Mouse (Mus musculus) bone marrow, adult 2 months (tissue): ENCODE results near the gene Dpf2. TPM values are rescaled to one million over a fixed set of nuclear protein-coding genes. Genes with fewer than 3 reads are reported as not detected.
"Not testable (repeated sequence)": the region's sequence is repeated elsewhere in the genome, so short reads cannot be mapped to it uniquely, and the experiment has no call there.

Experiments used
- H3K27ac ChIP-seq: fragments of 200-500 bp; 2 replicates; pipeline ENCODE4 v1.5.1; 2012; ENCODE audit warnings: low read depth, mild to moderate bottlenecking, control low read depth, inconsistent platforms, low read length; ENCODE audit not compliant: control insufficient read depth, poor library complexity, insufficient read depth
- H3K4me1 ChIP-seq: fragments of 200-500 bp; 2 replicates; pipeline ENCODE4 v1.6.1; 2011; ENCODE audit warnings: low read length; ENCODE audit not compliant: control insufficient read depth, insufficient read depth
- H3K4me3 ChIP-seq: fragments of 200-500 bp; replicated peaks from 2 replicates; pipeline ENCODE3; 2011; ENCODE audit warnings: mild to moderate bottlenecking, low read depth, low read length, control low read depth; ENCODE audit not compliant: control insufficient read depth
- CTCF ChIP-seq: fragments of 200-500 bp; IDR thresholded peaks from 2 replicates; pipeline ENCODE4 v1.5.1; 2011; ENCODE audit warnings: low read length, control low read depth; ENCODE audit not compliant: control insufficient read depth, insufficient read depth
- POLR2A ChIP-seq: fragments of 200-500 bp; IDR thresholded peaks from 2 replicates; pipeline ENCODE4 v1.6.1; 2011; ENCODE audit warnings: low read depth, mild to moderate bottlenecking, control low read depth, low read length, borderline replicate concordance; ENCODE audit not compliant: control insufficient read depth
- WGBS: fragments of 180-500 bp; shearing (Covaris S2); methylation state at CpG from one replicate; pipeline ENCODE4 v1.1.7; 2018; 5-methylcytosine and 5-hydroxymethylcytosine counted together
- polyA plus RNA-seq: library from polyadenylated mRNA; stranded (reverse); fragments of >200 nt; gene quantifications from 2 replicates; pipeline ENCODE4 v1.2.4, GENCODE M21; 2011; ENCODE audit warnings: low replicate concordance; ENCODE audit not compliant: missing spikeins, insufficient read depth, insufficient read length

Dpf2 gene
- polyA plus RNA-seq, 1 experiment: 60.8 TPM

DNA sequence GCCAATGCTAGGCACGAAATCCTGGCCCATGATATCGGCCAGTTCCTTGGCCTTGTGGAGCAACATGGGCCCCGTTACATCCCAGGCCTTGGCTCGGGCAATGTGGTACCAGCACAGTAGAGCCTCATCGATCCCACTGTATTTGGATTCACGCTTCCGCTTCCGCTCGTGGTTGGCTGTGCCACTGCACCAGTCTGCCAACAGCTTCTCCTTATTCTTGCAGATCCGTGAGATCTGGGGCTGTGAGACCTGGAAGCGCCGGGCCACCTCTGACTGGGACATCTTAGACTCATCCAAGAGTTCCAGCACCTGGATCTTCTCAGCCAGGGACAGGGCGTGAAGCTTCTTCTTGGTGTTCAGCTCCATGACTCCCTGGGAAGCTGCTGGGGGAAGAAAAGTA lies 20.1 kb downstream of the Dpf2 start:
- no peak overlapping the region for H3K4me3 ChIP-seq
- 92% methylated on average over 13 of the region's 13 CpGs for WGBS
- no peaks in the 10 kb centered on the region; the same call in 1 of the 2 replicates for H3K4me1 ChIP-seq
- H3K27ac ChIP-seq: no peak overlapping the region; the same call in 1 of the 2 replicates
- TF ChIP-seq CTCF: no peak
- no peak for TF ChIP-seq POLR2A

DNA sequence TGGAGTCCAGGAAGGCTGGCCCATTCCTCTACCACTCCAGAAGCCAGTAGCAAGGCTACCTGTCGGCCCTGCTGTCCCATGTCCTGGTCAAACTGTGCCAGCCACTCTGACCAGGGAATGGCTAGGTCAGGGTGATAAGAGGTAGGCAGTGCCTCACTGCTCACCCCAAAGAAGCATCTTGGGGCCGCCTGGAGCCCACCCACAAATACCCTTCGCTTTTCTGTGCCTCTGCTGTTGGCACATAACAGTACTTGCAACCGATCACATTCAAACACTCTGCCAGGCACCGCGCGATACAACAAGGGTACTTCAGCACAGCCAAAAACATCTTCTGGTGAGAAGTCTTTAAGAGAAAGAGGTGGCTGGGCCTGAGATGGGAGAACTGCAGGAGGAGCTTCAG lies 20.5 kb downstream of the Dpf2 start:
- Histone ChIP-seq H3K4me3 (no peak overlapping the region), H3K4me1 (no peaks in the 10 kb centered on the region; the same call in 1 of the 2 replicates), H3K27ac (no peak overlapping the region)
- TF ChIP-seq CTCF: no peak
- TF ChIP-seq POLR2A: no peak
- WGBS: 96% methylated on average over 7 of the region's 7 CpGs

DNA sequence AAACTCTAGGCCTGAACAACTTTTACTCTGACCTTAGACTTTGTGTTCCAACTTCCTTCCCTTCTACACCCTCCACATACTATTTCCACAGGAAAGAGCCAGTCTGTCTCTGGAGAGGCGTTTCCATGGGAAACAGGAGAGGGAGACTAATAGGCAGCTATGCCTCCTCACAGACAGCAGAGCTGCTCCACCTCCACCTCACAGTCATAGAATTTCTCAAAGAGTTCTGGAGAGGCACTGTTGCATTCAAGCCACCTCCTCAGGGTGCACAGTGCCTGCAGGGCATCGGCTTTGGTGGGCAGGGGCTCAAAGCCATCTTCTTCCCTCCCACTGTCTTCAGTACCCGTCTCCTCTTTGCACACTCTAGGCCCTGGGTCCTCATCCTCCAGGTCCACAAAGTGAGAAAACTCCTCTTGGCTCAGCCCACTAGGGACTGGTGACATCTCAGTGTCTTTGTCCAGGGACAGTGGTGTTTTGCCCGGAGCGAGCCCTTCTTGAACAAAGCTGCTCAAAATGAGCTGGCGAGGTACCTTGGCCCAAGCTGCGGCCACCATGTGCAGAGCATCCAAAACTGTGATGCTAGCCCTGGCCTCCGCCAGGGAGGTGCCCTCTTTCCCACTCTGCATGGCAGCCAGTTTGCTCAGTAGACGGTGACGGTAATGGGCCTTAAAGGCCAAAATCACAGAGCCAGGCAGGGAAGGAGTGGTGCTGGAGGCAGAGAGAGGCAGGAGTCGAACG lies 21.1 kb downstream of the Dpf2 start:
- Histone ChIP-seq H3K27ac (no peak overlapping the region), H3K4me3 (no peak overlapping the region), H3K4me1 (no peaks in the 10 kb centered on the region; the same call in 1 of the 2 replicates)
- 92% methylated on average over 12 of the region's 12 CpGs for WGBS
- TF ChIP-seq CTCF (no peak), POLR2A (no peak)

DNA sequence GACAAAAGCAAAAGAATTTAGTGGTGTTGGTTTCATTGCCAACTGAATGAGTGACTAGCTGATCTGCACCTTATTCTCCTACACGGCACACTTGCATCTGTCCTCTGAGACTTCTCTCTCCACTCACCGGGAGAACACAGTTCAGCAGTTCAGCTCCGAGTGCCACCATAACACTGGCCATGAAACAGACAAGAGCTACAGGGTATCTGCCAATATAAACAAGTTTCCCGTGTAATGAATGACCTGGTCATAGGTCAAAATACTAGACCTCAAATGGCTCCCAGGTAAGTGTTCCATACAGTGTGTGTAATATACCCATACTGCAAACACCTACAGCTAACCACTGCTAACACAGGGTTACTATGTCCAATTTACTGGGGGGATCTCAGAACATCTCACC lies 23.6 kb downstream of the Dpf2 start:
- Histone ChIP-seq H3K4me3 (no peak overlapping the region), H3K4me1 (no peaks in the 10 kb centered on the region; the same call in 1 of the 2 replicates), H3K27ac (no peak overlapping the region)
- no peak for TF ChIP-seq CTCF
- TF ChIP-seq POLR2A: no peak
- WGBS: 86% methylated on average over 4 of the region's 4 CpGs

DNA sequence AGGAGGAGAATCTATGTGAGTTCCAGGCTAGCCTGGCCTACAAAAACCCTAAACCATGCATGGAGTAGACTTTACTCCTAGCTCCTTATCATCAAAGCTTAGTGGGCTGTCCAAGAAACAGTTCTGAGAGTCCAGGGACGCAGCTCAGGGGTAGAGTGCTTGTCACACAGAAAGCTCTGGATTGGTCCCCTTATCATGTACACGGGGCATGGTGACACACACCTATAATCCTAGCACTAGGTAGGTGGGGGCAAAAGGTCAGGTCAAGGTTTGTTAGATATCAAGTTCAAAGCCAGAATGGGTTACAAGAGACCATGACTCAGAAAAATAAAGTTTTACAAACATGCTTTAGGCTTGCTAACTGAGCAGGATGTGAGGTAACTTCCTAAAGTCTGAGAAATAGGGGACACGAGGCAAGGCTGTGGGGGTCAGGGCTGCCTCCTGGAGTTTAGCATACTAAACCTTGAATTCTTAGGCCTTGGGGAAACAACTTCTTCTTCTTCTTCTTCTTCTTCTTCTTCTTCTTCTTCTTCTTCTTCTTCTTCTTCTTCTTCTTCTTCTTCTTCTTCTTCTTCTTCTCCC lies 25.5 kb downstream of the Dpf2 start:
- H3K27ac ChIP-seq: peak overlapping the region; percentile 31; the same call in 1 of the 2 replicates
- 27% methylated on average over 3 of the region's 3 CpGs for WGBS
- H3K4me3 ChIP-seq: no peak overlapping the region
- no peak for TF ChIP-seq CTCF
- TF ChIP-seq POLR2A: no peak
- no peaks in the 10 kb centered on the region; the same call in 1 of the 2 replicates for H3K4me1 ChIP-seq

DNA sequence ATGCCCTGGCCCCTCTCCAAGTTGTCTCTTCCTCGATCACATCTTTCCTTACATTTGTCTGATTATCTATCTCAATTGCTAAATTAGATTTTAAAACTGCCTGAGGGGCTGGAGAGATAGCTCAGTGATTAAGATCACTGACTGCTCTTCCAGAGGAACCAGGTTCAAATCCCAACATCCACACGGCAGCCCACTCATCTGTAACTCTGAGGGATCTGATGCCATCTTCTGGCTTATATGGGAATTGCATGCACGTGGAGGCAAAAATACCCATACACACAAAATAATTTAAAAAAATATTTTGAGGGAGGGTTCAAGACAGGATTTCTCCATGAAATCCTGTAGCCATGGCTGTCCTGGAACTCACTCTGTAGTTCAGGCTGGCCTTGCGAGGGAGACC lies 27.0 kb downstream of the Dpf2 start:
- TF ChIP-seq CTCF (peak; percentile 22; the same call in 1 of the 2 replicates), POLR2A (no peak)
- H3K4me1 ChIP-seq: no peaks in the 10 kb centered on the region; the same call in 1 of the 2 replicates
- WGBS: 68% methylated on average over 4 of the region's 4 CpGs
- H3K27ac ChIP-seq: no peak overlapping the region
- H3K4me3 ChIP-seq: no peak overlapping the region

GRCm38 (mm10) chr19:5883935-5884334 lies 28.9 kb downstream of the Dpf2 start:
- no peak overlapping the region for H3K27ac ChIP-seq
- no peak overlapping the region for H3K4me3 ChIP-seq
- 61% methylated on average over 1 of the region's 1 CpGs for WGBS
- no peaks in the 10 kb centered on the region; the same call in 1 of the 2 replicates for H3K4me1 ChIP-seq
- TF ChIP-seq CTCF (no peak), POLR2A (no peak)

DNA sequence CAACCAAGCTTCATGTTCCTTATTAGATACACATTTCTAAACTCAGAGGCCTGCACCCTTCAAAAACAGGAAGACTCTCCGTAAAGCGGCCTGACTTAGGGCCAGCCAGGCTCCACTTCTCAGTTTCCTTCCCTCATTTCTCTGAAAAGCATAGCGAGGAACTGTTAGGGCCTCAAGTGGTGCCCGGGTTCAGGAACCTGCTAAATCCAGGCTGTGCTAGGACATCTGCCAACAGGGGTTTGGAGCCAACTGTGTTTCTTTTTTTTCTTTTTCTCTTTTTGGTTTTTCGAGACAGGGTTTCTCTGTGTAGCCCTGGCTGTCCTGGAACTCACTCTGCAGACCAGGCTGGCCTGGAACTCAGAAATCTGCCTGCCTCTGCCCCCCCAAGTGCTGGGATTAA lies 30.7 kb downstream of the Dpf2 start:
- not testable (repeated sequence) for H3K4me1 ChIP-seq, H3K4me3 ChIP-seq
- 19% methylated on average over 5 of the region's 5 CpGs for WGBS
- peak overlapping the region; percentile 56 for H3K27ac ChIP-seq

DNA sequence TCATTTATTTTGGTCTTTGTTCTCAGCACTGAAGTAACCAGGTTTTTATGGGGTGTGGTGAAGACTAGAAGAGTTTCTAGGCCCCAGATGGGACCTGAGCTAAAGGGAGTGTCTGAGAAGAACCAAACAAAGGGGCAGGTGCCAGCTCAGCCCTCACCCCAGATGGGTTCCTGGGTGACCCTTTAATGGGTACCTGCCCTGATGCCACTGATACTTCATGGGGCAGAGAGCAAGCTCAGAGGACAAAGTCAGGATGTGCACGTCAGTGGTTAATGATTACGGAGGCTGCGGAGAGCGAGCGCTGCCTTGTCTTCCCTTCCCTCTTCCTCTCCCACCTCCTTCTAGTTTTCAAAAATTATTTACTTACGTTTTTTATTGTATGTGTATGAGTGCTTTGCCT lies 31.7 kb downstream of the Dpf2 start:
- Histone ChIP-seq H3K4me3 (no peak overlapping the region), H3K27ac (no peak overlapping the region), H3K4me1 (no peaks in the 10 kb centered on the region; the same call in 1 of the 2 replicates)
- TF ChIP-seq CTCF (no peak), POLR2A (no peak)
- WGBS: 85% methylated on average over 6 of the region's 6 CpGs
